Mouse (Mus musculus) lung, postnatal 0 days (tissue): Measurements from ENCODE around the gene Gm4553.

Source experiments
- CTCF ChIP-seq: IDR thresholded peaks from 2 replicates; pipeline ENCODE4 v1.5.1; 2016; ENCODE audit warnings: antibody characterized with exemption, mild to moderate bottlenecking
- EP300 ChIP-seq: IDR thresholded peaks from 2 replicates; pipeline ENCODE4 v1.6.1; 2016; ENCODE audit warnings: antibody characterized with exemption, mild to moderate bottlenecking, control low read depth

- TF ChIP-seq EP300 (no peak), CTCF (no peak)
Observed at GRCm38 (mm10) chr7:142148633-142149032, 16.9 kb downstream of the Gm4553 start.
